Mouse (Mus musculus): ENCODE measurements at regions not wholly inside any gene's neighbourhood (a gene's known extent, or its start where the extent isn't known, plus 50 kb on each side); places are given as distances from the start of the nearest gene placed in this dataset.

DNA sequence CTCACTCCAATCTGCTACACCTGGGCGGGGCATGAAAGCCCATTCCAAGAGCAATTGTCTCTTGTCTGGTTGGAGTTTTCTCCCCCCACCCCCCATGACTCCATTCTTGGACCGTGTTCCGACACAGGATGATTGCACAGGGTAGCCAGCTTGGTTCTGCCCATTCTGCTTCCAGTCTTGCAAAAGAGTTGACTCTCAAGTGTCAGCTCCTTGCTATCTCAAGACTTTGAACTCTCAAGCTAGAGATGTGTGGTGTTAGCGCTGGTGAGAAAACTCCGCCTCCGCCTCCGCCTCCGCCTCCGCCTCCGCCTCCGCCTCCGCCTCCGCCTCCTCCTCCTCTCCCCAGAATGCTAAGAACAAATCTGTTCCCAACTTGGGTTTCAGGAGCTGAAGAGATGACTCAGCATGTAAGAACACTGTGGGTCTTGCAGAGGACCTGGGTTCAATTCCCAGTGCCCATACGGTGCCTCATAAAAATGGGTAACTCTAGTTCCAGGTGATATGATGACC lies 135.1 kb downstream of the Bcat1 start:
- 91% methylated on average over 14 of the region's 14 CpGs for WGBS
- H3K9me3 ChIP-seq (ENCODE audit: control insufficient read depth, low read length), result no peaks in the 10 kb centered on the region
- H3K4me3 ChIP-seq (ENCODE audit: low read depth, low read length), result no peak overlapping the region
- no peaks in the 10 kb centered on the region for H3K4me1 ChIP-seq (replicated peaks; ENCODE audit: control insufficient read depth, insufficient read depth, low read length)
- no peak overlapping the region for H3K4me2 ChIP-seq (ENCODE audit: low read length)
- DNase-seq (ENCODE audit: low spot score) (no peak), ATAC-seq (replicated peaks; ENCODE audit: low FRiP score, low TSS enrichment, low read depth) (no peak)
- no peak overlapping the region for H3K27ac ChIP-seq (ENCODE audit: low read depth)
- no peak overlapping the region for H3K9ac ChIP-seq (ENCODE audit: low read length)
- no peaks in the 10 kb centered on the region for H3K36me3 ChIP-seq (ENCODE audit: control insufficient read depth, insufficient read depth, low read length)
- H3K27me3 ChIP-seq (replicated peaks; ENCODE audit: control insufficient read depth, insufficient read depth, low read length), result no peaks in the 10 kb centered on the region

DNA sequence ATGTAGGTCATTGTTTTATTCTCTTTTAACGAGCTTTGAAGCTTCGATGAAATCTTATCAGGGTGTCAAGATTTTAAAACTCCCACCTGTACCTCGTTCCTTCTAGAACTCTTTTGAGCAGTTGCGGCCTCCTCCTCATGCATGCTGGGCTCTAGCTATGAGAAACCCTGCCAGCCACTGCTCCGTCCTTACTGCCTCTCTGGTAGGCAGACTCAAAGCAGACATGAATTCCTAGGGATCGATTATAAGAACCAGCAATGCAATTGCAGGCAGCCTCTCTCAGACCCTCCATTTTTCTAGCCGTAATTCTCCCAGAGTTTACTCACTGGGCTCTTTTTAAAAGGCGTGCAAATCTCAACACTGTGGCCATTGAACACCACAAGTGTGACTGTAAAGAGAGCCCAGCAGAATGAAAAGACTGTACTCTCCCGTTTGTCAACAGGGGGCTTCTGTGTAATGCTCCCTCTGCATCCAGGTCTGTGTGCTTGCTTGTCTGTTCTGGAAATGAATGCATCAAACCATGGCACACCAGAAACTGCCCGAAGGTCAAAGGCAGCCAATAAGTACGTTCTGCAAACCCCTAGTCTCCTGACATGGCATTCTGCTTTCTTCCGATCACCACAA lies 137.3 kb downstream of the Bcat1 start:
- Histone ChIP-seq H3K9me3 (ENCODE audit: control insufficient read depth, low read length) (no peaks in the 10 kb centered on the region), H3K4me1 (replicated peaks; ENCODE audit: control insufficient read depth, insufficient read depth, low read length) (no peaks in the 10 kb centered on the region), H3K9ac (ENCODE audit: low read length) (no peak overlapping the region), H3K36me3 (ENCODE audit: control insufficient read depth, insufficient read depth, low read length) (no peaks in the 10 kb centered on the region), H3K4me2 (ENCODE audit: low read length) (no peak overlapping the region), H3K4me3 (ENCODE audit: low read depth, low read length) (no peak overlapping the region), H3K27ac (ENCODE audit: low read depth) (no peak overlapping the region), H3K27me3 (replicated peaks; ENCODE audit: control insufficient read depth, insufficient read depth, low read length) (no peaks in the 10 kb centered on the region)
- no peak for ATAC-seq (replicated peaks; ENCODE audit: low FRiP score, low TSS enrichment, low read depth)
- WGBS, result 79% methylated on average over 12 of the region's 12 CpGs
- DNase-seq (ENCODE audit: low spot score), result no peak

- Histone ChIP-seq H3K36me3 (ENCODE audit: control insufficient read depth, insufficient read depth, low read length) (no peaks in the 10 kb centered on the region), H3K4me1 (replicated peaks; ENCODE audit: control insufficient read depth, insufficient read depth, low read length) (no peaks in the 10 kb centered on the region), H3K4me2 (ENCODE audit: low read length) (no peak overlapping the region), H3K27ac (ENCODE audit: low read depth) (no peak overlapping the region), H3K9ac (ENCODE audit: low read length) (no peak overlapping the region), H3K4me3 (ENCODE audit: low read depth, low read length) (no peak overlapping the region), H3K27me3 (replicated peaks; ENCODE audit: control insufficient read depth, insufficient read depth, low read length) (no peaks in the 10 kb centered on the region), H3K9me3 (ENCODE audit: control insufficient read depth, low read length) (peaks cover 3% of the 10 kb centered on the region; the same call in 1 of the 2 replicates)
- DNase-seq (ENCODE audit: low spot score) (no peak), ATAC-seq (replicated peaks; ENCODE audit: low FRiP score, low TSS enrichment, low read depth) (no peak)
- WGBS, result 81% methylated on average over 7 of the region's 7 CpGs
Observed at GRCm38 (mm10) chr6:144937211-144937610, 138.8 kb downstream of the Bcat1 start.

DNA sequence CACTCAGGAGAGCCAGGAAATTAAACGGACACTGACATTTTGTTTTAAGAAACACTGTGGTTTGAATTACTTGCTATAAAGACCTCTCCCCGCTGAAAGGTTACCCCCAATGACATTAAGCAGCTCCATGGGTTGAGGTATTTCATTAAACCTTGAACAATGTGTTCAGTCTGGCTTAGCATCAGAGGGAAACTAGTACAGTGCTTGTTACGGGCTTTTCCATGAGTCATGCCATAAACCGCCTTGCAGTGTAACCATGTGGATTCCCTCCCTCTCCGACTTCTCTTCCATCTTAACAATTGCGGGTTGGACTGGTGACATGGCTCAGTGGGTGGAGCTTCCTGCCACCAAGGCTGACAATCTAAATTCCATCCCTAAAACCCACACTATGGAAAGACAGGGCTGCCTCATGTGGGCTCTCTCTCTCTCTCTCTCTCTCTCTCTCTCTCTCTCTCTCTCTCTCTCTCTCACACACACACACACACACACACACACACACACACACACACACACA lies 142.2 kb downstream of the Bcat1 start:
- WGBS, result 73% methylated on average over 6 of the region's 6 CpGs
- DNase-seq (ENCODE audit: low spot score) (no peak), ATAC-seq (replicated peaks; ENCODE audit: low FRiP score, low TSS enrichment, low read depth) (no peak)
- Histone ChIP-seq H3K27me3 (replicated peaks; ENCODE audit: control insufficient read depth, insufficient read depth, low read length) (no peaks in the 10 kb centered on the region), H3K36me3 (ENCODE audit: control insufficient read depth, insufficient read depth, low read length) (no peaks in the 10 kb centered on the region), H3K4me1 (replicated peaks; ENCODE audit: control insufficient read depth, insufficient read depth, low read length) (no peaks in the 10 kb centered on the region), H3K4me3 (ENCODE audit: low read depth, low read length) (no peak overlapping the region), H3K9me3 (ENCODE audit: control insufficient read depth, low read length) (peaks cover 3% of the 10 kb centered on the region; the same call in 1 of the 2 replicates), H3K9ac (ENCODE audit: low read length) (no peak overlapping the region), H3K4me2 (ENCODE audit: low read length) (no peak overlapping the region), H3K27ac (ENCODE audit: low read depth) (no peak overlapping the region)

- H3K27me3 ChIP-seq (replicated peaks; ENCODE audit: control insufficient read depth, insufficient read depth, low read length), result no peaks in the 10 kb centered on the region
- H3K4me2 ChIP-seq (ENCODE audit: low read length), result no peak overlapping the region
- H3K4me1 ChIP-seq (replicated peaks; ENCODE audit: control insufficient read depth, insufficient read depth, low read length), result peaks cover 3% of the 10 kb centered on the region; the same call in 1 of the 2 replicates
- peaks cover 3% of the 10 kb centered on the region; the same call in 1 of the 2 replicates for H3K9me3 ChIP-seq (ENCODE audit: control insufficient read depth, low read length)
- WGBS, result 84% methylated on average over 7 of the region's 7 CpGs
- H3K4me3 ChIP-seq (ENCODE audit: low read depth, low read length), result no peak overlapping the region
- DNase-seq (ENCODE audit: low spot score) (no peak), ATAC-seq (replicated peaks; ENCODE audit: low FRiP score, low TSS enrichment, low read depth) (no peak)
- no peaks in the 10 kb centered on the region for H3K36me3 ChIP-seq (ENCODE audit: control insufficient read depth, insufficient read depth, low read length)
- no peak overlapping the region for H3K9ac ChIP-seq (ENCODE audit: low read length)
- H3K27ac ChIP-seq (ENCODE audit: low read depth), result no peak overlapping the region
Observed at GRCm38 (mm10) chr6:144932402-144932801, 143.6 kb downstream of the Bcat1 start.

DNA sequence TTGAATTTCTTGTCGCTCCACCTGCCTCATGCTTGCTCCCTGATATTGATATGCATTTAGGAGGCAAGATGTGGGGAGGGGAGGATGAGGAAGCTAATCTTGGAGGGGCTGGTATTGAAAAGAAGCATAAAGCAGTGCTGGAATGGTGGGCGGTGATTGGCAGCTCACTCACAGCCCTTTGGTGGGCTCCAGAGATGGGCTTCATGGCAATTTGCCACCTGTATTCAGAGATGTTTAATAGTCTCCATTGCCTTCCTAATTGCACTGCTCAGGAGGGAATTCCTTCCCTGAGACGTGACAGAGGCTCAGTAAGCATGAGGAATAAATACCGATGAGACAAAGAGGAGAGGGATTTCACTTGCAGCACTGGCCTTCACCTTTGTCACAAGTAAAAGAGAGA lies 146.0 kb downstream of the Bcat1 start:
- DNase-seq (ENCODE audit: low spot score), result no peak
- Histone ChIP-seq H3K4me2 (ENCODE audit: low read length) (no peak overlapping the region), H3K36me3 (ENCODE audit: control insufficient read depth, insufficient read depth, low read length) (no peaks in the 10 kb centered on the region), H3K4me1 (replicated peaks; ENCODE audit: control insufficient read depth, insufficient read depth, low read length) (peaks cover 3% of the 10 kb centered on the region; the same call in 1 of the 2 replicates), H3K9me3 (ENCODE audit: control insufficient read depth, low read length) (peaks cover 3% of the 10 kb centered on the region; the same call in 1 of the 2 replicates), H3K27ac (ENCODE audit: low read depth) (no peak overlapping the region), H3K27me3 (replicated peaks; ENCODE audit: control insufficient read depth, insufficient read depth, low read length) (no peaks in the 10 kb centered on the region), H3K9ac (ENCODE audit: low read length) (no peak overlapping the region), H3K4me3 (ENCODE audit: low read depth, low read length) (no peak overlapping the region)
- 84% methylated on average over 4 of the region's 4 CpGs for WGBS
- ATAC-seq (replicated peaks; ENCODE audit: low FRiP score, low TSS enrichment, low read depth), result no peak

DNA sequence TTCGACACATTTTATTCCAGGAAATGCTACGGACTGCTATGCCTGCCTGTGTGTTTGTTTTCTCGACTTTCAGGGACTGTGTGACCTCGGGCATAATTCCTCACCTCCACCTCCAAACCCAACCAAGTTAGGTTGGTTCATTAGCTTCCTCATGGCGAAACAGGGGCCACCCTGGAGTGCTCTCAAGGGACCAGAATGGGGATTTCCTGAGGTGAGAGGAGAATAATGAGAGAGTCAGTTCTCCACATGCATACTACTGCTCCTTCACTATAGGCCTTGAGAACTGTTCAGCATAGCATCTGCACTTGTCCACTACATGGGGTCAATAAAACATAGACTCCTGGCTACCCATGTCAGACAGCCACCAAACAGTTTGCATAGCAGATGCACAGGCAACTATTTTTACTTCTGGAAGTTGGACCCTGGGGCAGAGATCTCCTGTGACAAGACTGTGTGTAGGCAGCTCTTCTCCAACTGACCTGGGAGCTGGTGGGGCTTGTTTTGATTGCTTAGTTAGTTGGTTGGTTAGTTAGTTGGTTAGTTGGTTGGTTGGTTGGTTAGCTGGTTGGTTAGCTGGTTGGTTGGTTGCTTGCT lies 146.6 kb downstream of the Bcat1 start:
- 71% methylated on average over 5 of the region's 5 CpGs for WGBS
- DNase-seq (ENCODE audit: low spot score) (no peak), ATAC-seq (replicated peaks; ENCODE audit: low FRiP score, low TSS enrichment, low read depth) (no peak)
- Histone ChIP-seq H3K4me1 (replicated peaks; ENCODE audit: control insufficient read depth, insufficient read depth, low read length) (peaks cover 3% of the 10 kb centered on the region; the same call in 1 of the 2 replicates), H3K27ac (ENCODE audit: low read depth) (no peak overlapping the region), H3K27me3 (replicated peaks; ENCODE audit: control insufficient read depth, insufficient read depth, low read length) (no peaks in the 10 kb centered on the region), H3K9ac (ENCODE audit: low read length) (no peak overlapping the region), H3K4me2 (ENCODE audit: low read length) (no peak overlapping the region), H3K4me3 (ENCODE audit: low read depth, low read length) (no peak overlapping the region), H3K36me3 (ENCODE audit: control insufficient read depth, insufficient read depth, low read length) (no peaks in the 10 kb centered on the region), H3K9me3 (ENCODE audit: control insufficient read depth, low read length) (peaks cover 3% of the 10 kb centered on the region; the same call in 1 of the 2 replicates)

GRCm38 (mm10) chr6:144927599-144927998 lies 145.8 kb upstream of the Sox5 start:
- Histone ChIP-seq H3K27ac (ENCODE audit: low read depth) (no peak overlapping the region), H3K27me3 (replicated peaks; ENCODE audit: control insufficient read depth, insufficient read depth, low read length) (no peaks in the 10 kb centered on the region), H3K4me1 (replicated peaks; ENCODE audit: control insufficient read depth, insufficient read depth, low read length) (peaks cover 3% of the 10 kb centered on the region; the same call in 1 of the 2 replicates), H3K4me2 (ENCODE audit: low read length) (no peak overlapping the region), H3K36me3 (ENCODE audit: control insufficient read depth, insufficient read depth, low read length) (no peaks in the 10 kb centered on the region), H3K9me3 (ENCODE audit: control insufficient read depth, low read length) (peaks cover 3% of the 10 kb centered on the region; the same call in 1 of the 2 replicates), H3K4me3 (ENCODE audit: low read depth, low read length) (no peak overlapping the region), H3K9ac (ENCODE audit: low read length) (no peak overlapping the region)
- 51% methylated on average over 6 of the region's 6 CpGs for WGBS
- ATAC-seq (replicated peaks; ENCODE audit: low FRiP score, low TSS enrichment, low read depth), result no peak
- no peak for DNase-seq (ENCODE audit: low spot score)

All from intestine, embryonic 14.5 days (tissue).